Mouse (Mus musculus) cerebellum, adult 18-20 months (tissue): ENCODE data around the gene Rabgap1.

Experiments used
- DNase-seq, 2 experiments: peaks; one replicate each; pipeline ENCODE4 v3.0.0; 2021

Rabgap1 gene

DNA sequence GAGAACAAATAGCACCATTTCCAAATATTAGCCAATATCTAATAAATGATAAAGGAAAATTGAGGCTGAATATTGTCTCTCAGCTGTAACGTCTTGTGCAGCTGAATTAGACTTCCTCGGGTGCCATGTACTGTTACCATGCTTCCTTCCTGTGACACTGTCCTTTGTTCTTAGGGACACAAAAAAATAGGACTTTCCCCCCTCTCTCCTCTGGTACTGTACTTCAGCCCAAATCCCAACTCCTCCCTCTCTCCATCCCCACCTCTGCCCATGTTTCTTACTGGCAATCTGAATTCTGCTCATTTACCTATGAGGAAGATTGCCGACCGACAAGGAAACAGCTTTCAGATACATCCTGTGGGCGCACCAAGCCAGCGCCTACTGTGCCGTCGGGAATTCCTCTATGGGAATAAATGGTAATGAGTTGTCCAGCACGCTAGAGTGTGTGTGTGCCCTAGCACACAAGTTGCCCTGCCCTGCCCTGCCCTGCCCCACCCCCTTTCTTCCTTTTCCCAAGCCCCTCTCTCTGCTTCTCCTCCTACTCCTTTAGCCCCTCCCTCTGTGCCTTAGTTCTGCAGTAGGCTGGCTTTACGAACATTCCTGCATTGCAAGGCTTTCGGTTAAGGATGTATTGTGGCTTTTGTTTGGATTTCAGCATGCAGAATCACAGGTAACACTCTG is 73.1 kb downstream of the Rabgap1 start, which contains the start of gene Gpr21:
Gene Gpr21 (plus strand): TSS at position 303 of the 681 bp plus-strand sequence.
- no peak for DNase-seq

DNA sequence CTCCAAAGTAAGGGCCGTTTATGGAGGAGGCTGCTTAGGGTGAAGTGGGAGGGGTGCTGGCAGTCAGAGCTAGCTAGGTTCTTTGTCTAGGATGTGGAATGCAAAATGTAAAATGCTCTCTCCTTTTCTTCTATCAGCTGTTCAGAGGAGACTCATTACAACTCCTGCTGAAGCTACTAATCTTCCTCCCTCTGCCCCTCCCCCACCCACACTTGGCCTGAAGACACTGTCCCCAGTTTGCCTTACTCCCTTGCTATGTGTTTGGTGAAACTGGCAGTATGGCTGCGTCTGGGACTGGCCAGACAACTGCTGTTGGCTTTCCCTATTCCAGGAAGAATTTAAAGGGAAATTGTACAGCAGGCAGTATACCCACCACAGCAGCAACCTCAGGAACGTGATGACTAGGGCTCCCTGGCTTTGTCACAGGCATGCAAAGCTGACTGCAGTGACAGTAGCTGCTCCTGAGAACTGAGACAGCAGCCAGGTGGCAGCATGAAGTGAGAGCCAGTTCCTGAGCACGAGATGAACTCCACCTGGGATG is 73.9 kb downstream of the Rabgap1 start:
- DNase-seq = peak; percentile 66 to 80

DNA sequence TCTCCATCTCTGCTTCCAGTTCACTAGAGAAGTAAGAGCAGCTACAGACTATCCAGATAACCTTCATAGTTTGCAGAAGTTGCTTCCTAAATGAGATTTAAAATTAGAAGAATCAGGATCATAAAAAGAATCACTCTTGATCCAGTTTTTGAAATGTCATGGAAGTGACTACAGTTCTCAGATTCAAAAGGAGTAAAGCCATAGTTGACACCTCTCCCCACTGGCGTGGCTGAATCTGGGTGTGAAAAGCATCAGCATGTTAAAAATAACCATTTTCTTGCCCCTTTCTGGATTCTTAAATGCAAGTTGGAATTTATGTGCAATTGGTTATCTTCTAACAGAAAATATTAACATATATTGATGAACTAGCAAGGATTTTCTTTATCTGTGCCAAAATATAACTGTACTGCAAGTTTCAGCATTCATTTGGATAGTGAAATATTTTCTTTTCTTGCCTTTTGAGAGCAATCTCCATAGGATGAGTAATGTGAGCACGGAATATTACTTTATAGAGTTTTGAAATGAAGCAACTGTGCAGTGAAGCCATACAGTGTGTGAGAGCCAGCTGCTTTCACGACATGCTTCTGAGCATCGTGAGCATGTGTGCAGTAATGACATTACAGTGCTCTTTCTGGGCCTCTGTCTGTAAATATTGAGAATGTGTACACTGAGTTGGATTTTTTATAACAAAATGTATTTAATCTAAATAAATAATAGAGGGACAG is 75.6 kb downstream of the Rabgap1 start:
- no peak for DNase-seq

DNA sequence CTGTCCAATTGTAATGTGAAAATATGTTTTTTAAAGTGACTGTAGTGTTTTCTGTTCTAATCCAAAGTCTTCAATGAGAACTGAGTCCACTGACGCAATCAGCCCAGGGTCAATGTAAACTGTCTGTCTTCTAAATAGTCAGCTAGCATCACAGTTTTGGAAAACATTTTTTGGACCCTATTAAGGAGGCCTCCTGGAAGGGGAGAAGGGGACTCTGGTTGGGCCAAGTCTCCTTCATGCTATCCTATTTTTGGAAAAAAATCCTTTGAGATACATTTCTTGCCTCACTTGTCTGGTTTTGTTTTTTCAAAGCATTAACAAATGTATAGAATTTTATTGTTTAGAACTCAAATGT is 76.2 kb downstream of the Rabgap1 start:
- no peak for DNase-seq

GRCm38 (mm10) chr2:37527587-37527986 is 84.5 kb downstream of the Rabgap1 start:
- no peak for DNase-seq

DNA sequence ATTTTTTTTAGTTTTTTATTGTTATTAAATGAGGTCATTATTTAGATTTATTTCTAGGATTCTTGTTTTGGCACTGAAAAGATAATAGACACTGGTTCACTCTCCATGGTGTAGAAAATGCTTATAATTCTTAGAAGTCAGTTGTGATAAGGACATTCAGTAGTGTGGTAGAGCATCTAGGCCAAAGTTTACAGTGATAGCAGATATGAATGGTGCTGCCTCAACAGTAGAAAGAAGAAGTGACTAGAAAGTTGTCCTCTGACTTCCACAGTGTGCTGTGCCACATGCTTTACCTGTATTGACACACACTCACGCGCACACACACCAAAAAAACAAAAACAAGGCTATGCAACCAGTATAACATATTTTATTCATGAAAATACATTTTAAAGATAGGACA is 86.3 kb downstream of the Rabgap1 start:
- no peak for DNase-seq

DNA sequence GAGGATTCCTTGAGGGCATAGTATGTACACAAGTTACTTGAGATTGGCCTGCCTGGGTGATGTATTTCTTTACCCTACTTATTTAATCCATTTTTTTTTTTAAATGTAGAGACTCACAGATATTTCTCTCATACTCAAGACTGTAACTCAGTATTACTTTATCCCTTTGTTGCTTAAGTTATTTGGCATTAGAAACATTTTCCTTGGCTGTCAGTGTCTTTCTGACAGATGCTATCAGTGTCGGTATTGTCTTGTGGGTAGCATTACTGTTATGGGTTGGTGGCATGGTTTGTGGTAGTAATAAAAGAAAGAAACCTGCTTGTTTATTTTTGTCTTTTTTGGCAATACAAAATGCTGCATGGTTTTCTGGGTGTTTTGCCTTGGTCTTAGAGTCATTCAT is 87.7 kb downstream of the Rabgap1 start:
- no peak for DNase-seq

DNA sequence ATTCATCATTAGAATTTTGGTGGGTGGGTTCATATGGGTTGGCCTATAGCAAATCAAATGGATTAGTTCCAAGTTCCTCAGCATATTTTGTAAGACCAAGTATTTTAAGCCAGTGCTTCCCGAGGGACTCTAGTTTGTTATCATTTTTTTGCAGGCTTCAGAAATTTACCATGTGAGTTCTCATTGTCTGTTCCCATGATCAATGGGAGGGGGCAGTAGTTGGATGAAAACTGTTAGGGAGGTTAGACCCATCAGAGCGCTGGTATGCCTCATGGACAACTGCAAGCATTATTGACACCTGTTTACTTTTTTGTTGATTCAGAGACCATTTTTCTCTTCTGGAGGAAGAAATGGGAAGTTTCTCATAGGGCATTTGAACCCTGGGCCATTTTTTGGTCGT is 88.6 kb downstream of the Rabgap1 start:
- DNase-seq = no peak

DNA sequence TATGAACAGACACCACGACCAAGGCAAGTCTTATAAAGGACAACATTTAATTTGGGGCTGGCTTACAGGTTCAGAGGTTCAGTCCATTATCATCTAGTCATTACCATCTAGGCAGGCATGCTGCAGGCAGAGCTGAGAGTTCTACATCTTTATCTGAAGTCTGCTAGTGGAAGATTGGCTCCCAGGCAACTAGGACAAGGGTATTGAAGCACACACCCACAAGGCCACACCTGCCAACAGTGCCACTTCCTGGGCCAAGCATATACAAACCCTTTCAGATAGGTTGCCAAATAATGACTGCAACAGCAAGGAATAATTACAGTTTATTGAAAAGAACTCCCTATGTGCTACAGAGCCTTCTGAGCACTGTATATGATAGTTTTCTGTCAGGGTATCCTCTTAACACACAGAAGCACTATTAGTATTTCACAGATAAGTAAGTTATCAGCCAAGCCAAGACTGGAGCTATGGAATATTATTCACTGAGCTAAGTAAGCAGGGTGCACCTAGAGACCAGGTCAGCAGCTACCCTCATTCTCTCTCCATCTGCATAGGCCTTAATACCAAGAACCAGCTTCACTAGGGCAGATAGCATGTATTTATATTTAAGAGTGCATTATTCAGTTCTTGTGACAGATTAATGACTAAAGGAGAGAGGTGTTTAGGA is 106.4 kb downstream of the Rabgap1 start:
- DNase-seq = peak; percentile 30 to 46

- DNase-seq = peak in 1 of 2 experiments; percentile 25
Observed at GRCm38 (mm10) chr2:37556366-37556765, 113.3 kb downstream of the Rabgap1 start.

DNA sequence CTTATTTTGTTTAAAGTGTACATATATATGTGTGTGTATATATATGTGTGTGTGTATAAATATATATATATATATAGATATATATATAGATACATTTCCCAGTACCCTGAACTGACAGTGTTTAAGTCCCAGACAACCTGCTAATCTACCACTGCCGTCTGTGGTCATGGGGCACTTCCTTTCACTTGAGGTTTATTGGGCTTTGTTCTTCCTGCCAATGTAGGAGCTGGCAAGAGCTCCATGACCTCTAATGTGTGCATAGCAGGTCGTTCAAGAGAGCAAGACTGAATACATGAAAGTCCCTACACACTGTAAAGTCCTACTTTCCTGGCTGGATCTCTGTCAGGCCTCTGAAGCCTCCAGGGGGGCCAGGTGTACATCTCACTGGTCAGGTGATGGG is 122.5 kb downstream of the Rabgap1 start:
- DNase-seq = no peak

- no peak for DNase-seq
Observed at GRCm38 (mm10) chr2:37566035-37566434, 123.0 kb downstream of the Rabgap1 start.

- DNase-seq = peak in 1 of 2 experiments; percentile 19
Observed at GRCm38 (mm10) chr2:37569888-37570287, 126.8 kb downstream of the Rabgap1 start.

- no peak for DNase-seq
Observed at GRCm38 (mm10) chr2:37570703-37571102, 127.6 kb downstream of the Rabgap1 start.

DNA sequence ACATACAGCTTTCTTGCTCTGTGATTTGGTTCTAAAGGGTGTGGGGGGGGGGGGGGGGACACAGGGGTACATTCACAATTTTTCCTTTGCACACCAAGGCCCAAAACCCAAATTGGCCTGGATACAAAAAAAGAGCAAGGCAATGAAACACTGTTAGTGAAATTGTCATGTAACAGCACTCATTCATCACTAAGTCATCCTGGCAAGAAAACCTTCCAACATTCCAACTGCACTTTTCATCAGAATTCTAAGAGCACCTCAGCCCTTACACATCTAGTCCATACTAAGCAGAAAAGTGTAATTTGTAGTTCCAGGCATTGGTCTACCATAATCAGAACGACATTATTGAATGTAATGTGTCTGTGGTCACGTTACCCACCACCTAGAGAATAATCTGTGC is 129.1 kb downstream of the Rabgap1 start:
- DNase-seq = no peak

GRCm38 (mm10) chr2:37576661-37577060 is 133.6 kb downstream of the Rabgap1 start:
- DNase-seq = peak; percentile 60 to 77

- no peak for DNase-seq
Observed at GRCm38 (mm10) chr2:37578185-37578584, 135.1 kb downstream of the Rabgap1 start.

GRCm38 (mm10) chr2:37587919-37588318 is 144.8 kb downstream of the Rabgap1 start:
- no peak for DNase-seq
